Mouse (Mus musculus) thymus, adult 2 months (tissue): ENCODE data around the gene Dffa.

Experiments
- CTCF ChIP-seq: fragments of 200-500 bp; IDR thresholded peaks from 2 replicates; pipeline ENCODE4 v1.5.1; 2012; ENCODE audit warnings: mild to moderate bottlenecking, control low read depth, low read length, moderate library complexity, borderline replicate concordance; ENCODE audit not compliant: control insufficient read depth, poor library complexity, insufficient read depth; ENCODE audit errors: extremely low read depth
- POLR2A ChIP-seq: fragments of 200-500 bp; IDR thresholded peaks from 2 replicates; pipeline ENCODE4 v1.6.1; 2012; ENCODE audit warnings: mild to moderate bottlenecking, low read length, control low read depth, moderate library complexity; ENCODE audit not compliant: control insufficient read depth, poor library complexity, insufficient read depth; ENCODE audit errors: extremely low read depth

GRCm38 (mm10) chr4:149060621-149061431 lies 43.1 kb upstream of the Dffa start:
- TF ChIP-seq CTCF: no peak
- TF ChIP-seq POLR2A: no peak
